Mouse (Mus musculus) midbrain, embryonic 10.5 days (tissue): ENCODE data around the gene Tead1. TPM values are rescaled to one million over a fixed set of nuclear protein-coding genes. Genes with fewer than 3 reads are reported as not detected.

Experiments
- DNase-seq: peaks from one replicate; pipeline ENCODE4 v3.0.0-alpha.2; 2017; ENCODE audit warnings: low spot score
- H3K27ac ChIP-seq: fragments of 300-500 bp; sonication (generic); replicated peaks from 2 replicates; pipeline ENCODE4 v1.5.1; 2016; ENCODE audit warnings: mild to moderate bottlenecking
- H3K27me3 ChIP-seq: fragments of 300-500 bp; sonication (generic); 2 replicates; pipeline ENCODE4 v1.6.1; 2016; ENCODE audit warnings: low read depth, mild to moderate bottlenecking; ENCODE audit not compliant: poor library complexity, severe bottlenecking
- H3K36me3 ChIP-seq: fragments of 300-500 bp; sonication (generic); 2 replicates; pipeline ENCODE4 v1.6.1; 2016; ENCODE audit warnings: mild to moderate bottlenecking, moderate library complexity
- H3K4me1 ChIP-seq: fragments of 300-500 bp; sonication (generic); 2 replicates; pipeline ENCODE4 v1.6.1; 2016
- H3K4me3 ChIP-seq: fragments of 300-500 bp; sonication (generic); 2 replicates; pipeline ENCODE4 v1.5.1; 2016; ENCODE audit warnings: mild to moderate bottlenecking, moderate library complexity
- H3K9me3 ChIP-seq: fragments of 300-500 bp; sonication (generic); replicated peaks from 2 replicates; pipeline ENCODE4 v1.6.1; 2016; ENCODE audit warnings: mild to moderate bottlenecking
- WGBS: fragments of 180-500 bp; shearing (Covaris S2); methylation state at CpG from one replicate; pipeline ENCODE4 v1.1.7; 2016; 5-methylcytosine and 5-hydroxymethylcytosine counted together
- polyA plus RNA-seq: library from polyadenylated mRNA; unstranded; fragments of >200 nt; fragmentation: Nextera tagmentation; extraction: Ambion mirVana; gene quantifications from 2 replicates; pipeline ENCODE4 v1.2.1, GENCODE M21; 2016

Tead1 gene
- polyA plus RNA-seq, result 17.1 and 17.6 TPM in 2 replicates

DNA sequence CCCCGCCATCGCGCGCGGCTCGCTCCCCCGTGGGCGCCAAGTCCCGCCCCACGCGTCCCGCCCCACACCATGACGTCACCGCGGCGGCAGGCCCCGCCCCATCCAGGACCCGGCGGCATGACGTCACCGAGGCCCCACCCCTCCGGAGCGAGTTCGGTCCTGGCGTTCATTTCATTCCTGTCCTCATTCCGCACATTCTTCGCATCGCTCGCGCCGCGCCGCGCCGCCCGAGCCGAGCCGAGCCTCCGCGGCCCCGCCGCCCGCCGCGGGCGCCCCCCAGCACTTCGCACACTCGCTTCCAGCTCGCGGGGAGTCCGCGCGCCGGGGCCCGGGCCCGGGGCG, at the start of gene Tead1:
Gene Tead1, plus strand, starts transcription at position 148 of the 342 bp plus-strand sequence.
- DNase-seq, result peak; percentile 95
- H3K27ac ChIP-seq, result peak within 1 kb of the TSS; percentile 98
- 9% methylated on average over 57 of the region's 57 CpGs for WGBS
- no peaks in the 10 kb centered on the region for H3K9me3 ChIP-seq
- H3K4me3 ChIP-seq, result peak within 1 kb of the TSS; percentile 94
- H3K4me1 ChIP-seq, result peaks cover 53% of the 10 kb centered on the region
- peaks cover 19% of the 10 kb centered on the region for H3K27me3 ChIP-seq
- H3K36me3 ChIP-seq, result no peaks in the 10 kb centered on the region

DNA sequence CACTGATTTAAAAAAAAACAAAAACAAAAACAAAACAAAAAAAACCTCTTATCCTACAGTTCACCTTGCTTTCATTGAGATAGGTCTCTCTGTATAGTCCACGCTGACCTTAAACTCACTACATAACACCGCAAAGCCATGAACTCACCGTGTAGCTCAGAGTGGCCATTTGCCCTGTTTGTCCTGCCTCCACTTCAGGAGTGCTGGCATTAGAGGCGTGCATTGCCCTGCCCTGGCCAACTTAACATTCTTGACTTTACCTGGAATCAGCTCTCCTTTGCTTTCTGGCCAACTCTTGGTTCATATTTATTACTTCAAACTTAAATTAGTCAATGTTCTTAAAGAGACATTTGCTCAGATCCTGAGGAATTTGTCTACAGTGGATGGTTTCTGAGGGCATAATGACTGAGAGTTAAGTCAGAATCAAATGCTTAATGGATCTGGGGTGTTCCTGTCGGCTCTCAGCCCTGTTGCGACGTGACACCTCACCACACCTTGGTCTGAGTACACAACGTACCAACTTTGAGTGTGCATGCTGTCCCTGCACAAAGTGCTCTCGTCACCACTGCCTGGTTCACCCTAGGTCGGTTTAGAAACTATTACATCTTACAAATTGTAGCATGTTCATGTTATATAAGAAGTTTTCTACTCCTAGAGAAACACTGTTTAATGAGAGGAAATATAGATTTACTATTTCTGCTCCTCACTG, 44.5 kb upstream of the Tead1 start:
- H3K4me3 ChIP-seq, result no peak overlapping the region
- DNase-seq, result no peak
- H3K9me3 ChIP-seq, result peaks cover 6% of the 10 kb centered on the region
- H3K27ac ChIP-seq, result no peak overlapping the region
- H3K27me3 ChIP-seq, result no peaks in the 10 kb centered on the region
- H3K36me3 ChIP-seq, result no peaks in the 10 kb centered on the region
- no peaks in the 10 kb centered on the region for H3K4me1 ChIP-seq
- WGBS, result 94% methylated on average over 10 of the region's 10 CpGs

DNA sequence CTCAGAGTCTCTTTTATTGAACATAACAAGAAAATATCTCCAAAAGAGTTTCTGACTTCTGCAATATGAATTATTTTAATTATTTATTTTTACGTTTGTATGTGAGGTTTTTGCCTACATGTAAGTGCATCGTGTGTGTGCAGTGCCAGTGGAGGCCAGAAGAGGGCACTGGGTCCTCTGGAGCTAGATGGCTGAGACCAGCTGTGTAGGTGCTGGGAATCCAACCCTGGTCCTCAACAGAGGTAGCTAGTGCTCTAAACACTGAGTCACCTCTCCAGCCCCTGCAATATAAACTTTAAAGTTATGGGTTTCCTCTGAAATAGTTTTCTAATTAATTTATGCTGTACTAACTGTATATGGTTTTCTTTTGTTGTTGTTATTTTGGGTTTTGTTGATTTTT, 43.2 kb upstream of the Tead1 start:
- H3K4me1 ChIP-seq, result no peaks in the 10 kb centered on the region
- no peaks in the 10 kb centered on the region for H3K27me3 ChIP-seq
- 98% methylated on average over 2 of the region's 2 CpGs for WGBS
- peaks cover 6% of the 10 kb centered on the region for H3K9me3 ChIP-seq
- no peak overlapping the region for H3K27ac ChIP-seq
- H3K4me3 ChIP-seq, result no peak overlapping the region
- no peaks in the 10 kb centered on the region for H3K36me3 ChIP-seq
- DNase-seq, result no peak

DNA sequence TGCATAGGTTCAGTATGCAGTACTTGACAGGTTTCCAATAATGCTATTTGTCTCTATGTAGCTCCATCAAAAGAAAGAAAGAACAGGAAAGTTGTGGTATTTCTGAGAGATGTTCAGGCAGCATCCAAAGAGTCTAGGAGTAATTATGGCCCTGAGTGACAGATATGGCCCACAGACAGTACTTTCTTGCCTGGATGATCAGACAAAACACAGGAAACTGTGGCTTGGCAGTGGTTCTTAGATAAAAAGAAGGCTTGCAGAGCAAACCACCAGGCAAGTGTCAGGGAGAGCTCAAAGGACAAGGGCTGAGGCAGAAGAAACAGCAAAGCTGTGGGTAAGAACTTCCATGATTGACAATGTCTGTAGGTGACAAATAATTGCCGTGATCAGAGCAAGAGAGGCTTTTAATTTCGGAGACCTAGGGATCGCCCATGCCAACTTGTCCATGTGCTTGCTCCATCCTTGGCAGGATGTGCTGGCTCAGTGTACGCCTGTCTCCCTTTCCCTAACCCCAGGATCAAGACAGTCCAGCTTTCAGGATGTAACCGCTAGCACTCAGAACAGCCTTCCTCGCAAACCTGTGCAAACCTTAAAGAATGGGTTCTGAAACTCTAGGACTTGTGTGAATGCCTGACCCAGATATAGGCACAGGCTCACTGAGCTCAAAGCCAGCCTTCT, 35.1 kb upstream of the Tead1 start:
- Histone ChIP-seq H3K27me3 (no peaks in the 10 kb centered on the region), H3K9me3 (no peaks in the 10 kb centered on the region), H3K4me3 (no peak overlapping the region), H3K27ac (no peak overlapping the region), H3K4me1 (peaks cover 12% of the 10 kb centered on the region), H3K36me3 (no peaks in the 10 kb centered on the region)
- 94% methylated on average over 6 of the region's 6 CpGs for WGBS
- DNase-seq, result no peak

DNA sequence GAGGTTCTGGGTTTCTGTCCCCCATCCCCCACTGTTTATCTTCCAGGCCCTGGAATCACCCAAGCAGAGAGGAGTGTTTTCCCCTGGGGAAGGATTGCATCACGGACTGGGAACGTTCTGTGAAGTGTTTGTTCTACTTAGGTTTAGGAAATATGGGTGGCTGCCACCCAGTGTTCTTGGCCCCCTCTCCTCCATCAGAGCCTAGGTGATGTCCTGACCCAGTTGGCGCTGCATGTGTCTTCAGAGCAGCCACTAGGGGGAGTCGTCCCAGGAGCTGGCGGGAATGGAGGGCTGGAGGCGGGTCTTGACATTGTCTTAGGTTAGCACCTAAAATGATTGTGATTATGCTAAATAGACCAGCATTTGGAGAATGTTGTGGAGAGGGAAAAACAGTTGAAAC, 34.4 kb upstream of the Tead1 start:
- no peak for DNase-seq
- H3K4me1 ChIP-seq, result peaks cover 12% of the 10 kb centered on the region
- H3K4me3 ChIP-seq, result no peak overlapping the region
- H3K36me3 ChIP-seq, result no peaks in the 10 kb centered on the region
- WGBS, result 86% methylated on average over 6 of the region's 6 CpGs
- H3K9me3 ChIP-seq, result no peaks in the 10 kb centered on the region
- no peaks in the 10 kb centered on the region for H3K27me3 ChIP-seq
- no peak overlapping the region for H3K27ac ChIP-seq

DNA sequence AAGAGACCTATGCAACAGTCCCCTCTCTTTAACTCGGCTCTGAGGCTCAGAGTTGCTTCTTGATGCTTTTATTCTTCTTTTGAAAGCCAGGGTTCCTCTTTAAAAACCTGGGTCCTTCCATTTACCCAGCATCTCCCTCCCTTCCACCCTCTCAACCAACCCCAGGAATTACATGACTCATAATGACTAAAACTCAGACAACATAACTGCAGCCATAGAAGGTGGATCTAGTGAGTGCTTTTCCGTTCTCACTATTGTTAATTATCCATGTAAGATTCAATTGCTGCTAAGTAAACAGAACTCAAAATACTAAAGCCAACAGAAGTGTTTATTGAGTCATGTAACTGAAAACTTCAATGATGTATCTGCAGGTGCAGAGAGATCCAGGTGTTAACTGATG, 33.4 kb upstream of the Tead1 start:
- Histone ChIP-seq H3K27me3 (no peaks in the 10 kb centered on the region), H3K4me1 (peaks cover 12% of the 10 kb centered on the region), H3K36me3 (no peaks in the 10 kb centered on the region), H3K9me3 (no peaks in the 10 kb centered on the region), H3K4me3 (no peak overlapping the region), H3K27ac (no peak overlapping the region)
- no peak for DNase-seq
- WGBS, result 85% methylated on average over 2 of the region's 2 CpGs

DNA sequence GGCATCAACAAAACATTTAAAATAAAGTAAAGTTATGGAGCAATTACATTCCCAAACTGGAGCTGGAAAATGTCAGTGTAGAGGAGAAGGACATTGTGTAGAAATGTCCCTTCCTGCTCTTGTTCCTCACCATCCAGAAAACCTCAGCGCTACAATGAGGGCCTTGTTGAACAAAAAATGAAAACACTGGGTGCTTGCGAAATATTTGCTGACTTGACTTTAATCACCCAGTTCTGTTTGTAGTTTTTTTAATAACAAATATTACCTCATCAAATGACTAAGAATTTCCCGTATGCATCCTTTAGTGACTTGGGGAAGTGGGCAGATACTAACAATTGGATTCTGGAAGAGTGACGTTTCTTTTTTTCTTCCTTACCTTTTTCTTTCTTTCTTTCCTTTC, 31.7 kb upstream of the Tead1 start:
- DNase-seq, result no peak
- no peaks in the 10 kb centered on the region for H3K36me3 ChIP-seq
- H3K4me1 ChIP-seq, result no peaks in the 10 kb centered on the region; the same call in 1 of the 2 replicates
- 98% methylated on average over 4 of the region's 4 CpGs for WGBS
- H3K4me3 ChIP-seq, result no peak overlapping the region
- H3K9me3 ChIP-seq, result no peaks in the 10 kb centered on the region
- H3K27ac ChIP-seq, result no peak overlapping the region
- no peaks in the 10 kb centered on the region for H3K27me3 ChIP-seq

DNA sequence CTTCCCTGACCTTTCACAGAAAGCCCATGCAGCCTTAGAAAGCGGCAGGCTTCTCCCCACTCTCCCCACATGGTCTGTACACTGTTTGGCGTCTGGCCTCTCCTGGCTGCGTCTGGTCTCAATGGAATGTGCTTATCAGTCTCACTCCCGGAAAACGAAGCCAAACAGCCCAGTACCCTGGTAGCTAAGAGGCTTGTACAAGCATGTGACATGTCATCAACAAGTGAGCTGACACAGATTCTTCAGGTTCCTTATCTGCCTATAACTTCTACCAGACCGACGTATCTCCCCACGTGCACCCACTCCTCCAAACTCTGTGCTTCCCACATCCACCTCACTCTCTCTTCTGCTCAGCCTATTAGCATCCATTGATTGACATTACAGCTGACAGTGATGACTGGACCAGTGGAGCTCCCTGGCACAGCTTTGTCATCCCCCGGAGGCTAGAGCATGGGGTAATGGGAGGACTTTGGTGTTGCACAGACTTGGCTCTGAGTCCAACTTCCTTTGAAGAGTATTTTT, 22.9 kb upstream of the Tead1 start:
- 65% methylated on average over 9 of the region's 9 CpGs for WGBS
- no peaks in the 10 kb centered on the region for H3K36me3 ChIP-seq
- H3K4me1 ChIP-seq, result peaks cover 15% of the 10 kb centered on the region
- H3K4me3 ChIP-seq, result no peak overlapping the region
- DNase-seq, result no peak
- no peaks in the 10 kb centered on the region for H3K9me3 ChIP-seq
- no peaks in the 10 kb centered on the region for H3K27me3 ChIP-seq
- H3K27ac ChIP-seq, result no peak overlapping the region

DNA sequence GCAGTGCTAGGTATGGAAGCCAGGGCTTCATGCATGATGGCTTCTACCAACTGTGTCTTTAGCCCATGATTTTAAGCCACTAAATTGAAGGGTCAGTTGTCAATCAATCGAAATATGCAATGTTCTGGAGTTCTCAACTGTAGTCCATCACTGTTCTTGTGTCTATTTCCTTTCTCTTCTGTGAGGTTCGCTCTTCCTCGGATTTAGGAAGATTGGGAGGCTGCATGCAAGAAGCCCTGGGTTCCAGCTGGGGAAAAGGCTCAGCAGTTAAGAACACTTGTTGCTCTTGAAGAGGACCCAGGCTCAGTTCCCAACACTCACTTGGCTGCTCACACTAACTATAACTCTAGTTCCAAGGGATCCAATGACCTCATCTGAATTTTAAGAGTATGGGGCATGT, 20.2 kb upstream of the Tead1 start:
- Histone ChIP-seq H3K9me3 (no peaks in the 10 kb centered on the region), H3K27me3 (no peaks in the 10 kb centered on the region), H3K4me1 (peaks cover 32% of the 10 kb centered on the region), H3K36me3 (no peaks in the 10 kb centered on the region), H3K27ac (no peak overlapping the region), H3K4me3 (no peak overlapping the region)
- no peak for DNase-seq
- 85% methylated on average over 3 of the region's 3 CpGs for WGBS

DNA sequence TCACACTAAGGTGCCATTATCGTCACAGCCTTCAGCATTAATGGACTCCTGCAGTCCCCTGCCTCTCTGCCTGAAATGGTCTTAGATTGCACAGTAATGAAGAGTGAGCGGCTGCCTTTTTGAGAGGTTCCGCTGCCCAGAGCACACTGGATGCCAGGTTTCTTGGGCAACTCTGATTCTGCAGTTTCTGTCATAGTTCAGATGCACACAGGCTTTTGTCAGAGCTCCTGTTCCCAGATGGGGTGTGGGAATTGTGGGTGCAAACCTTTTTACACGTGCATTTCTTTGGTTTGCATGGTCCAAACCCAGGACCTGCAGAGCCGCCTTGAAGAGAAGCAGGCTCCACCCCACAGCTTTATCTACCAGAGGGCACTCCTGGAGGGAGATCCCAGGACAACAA, 19.3 kb upstream of the Tead1 start:
- peaks cover 33% of the 10 kb centered on the region for H3K4me1 ChIP-seq
- 52% methylated on average over 5 of the region's 5 CpGs for WGBS
- no peak for DNase-seq
- no peak overlapping the region for H3K4me3 ChIP-seq
- H3K27me3 ChIP-seq, result no peaks in the 10 kb centered on the region
- H3K9me3 ChIP-seq, result no peaks in the 10 kb centered on the region
- 0 out of 2 replicates have a peak overlapping the region, but pooled peaks have one; percentile 13 for H3K27ac ChIP-seq
- no peaks in the 10 kb centered on the region for H3K36me3 ChIP-seq

DNA sequence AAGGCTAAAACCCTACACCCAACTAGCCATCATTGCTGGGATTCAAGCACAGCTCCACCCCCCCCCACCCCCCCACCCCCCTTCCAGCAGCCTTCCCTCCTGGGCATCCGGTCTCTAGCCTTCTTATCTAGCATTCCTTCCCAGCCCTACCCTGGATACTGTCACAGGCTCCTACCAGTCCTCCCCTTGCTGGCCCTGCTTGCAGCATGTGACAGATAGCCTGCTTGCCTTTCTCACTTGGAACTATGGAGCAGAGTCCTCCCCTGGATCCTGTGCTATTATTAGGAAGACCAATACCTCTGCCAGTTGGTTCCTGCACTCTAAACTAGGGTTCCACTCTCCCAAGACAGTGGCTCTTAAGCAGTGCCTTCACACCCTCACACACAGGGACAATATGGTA, 18.8 kb upstream of the Tead1 start:
- Histone ChIP-seq H3K9me3 (no peaks in the 10 kb centered on the region), H3K27ac (no peak overlapping the region), H3K36me3 (no peaks in the 10 kb centered on the region), H3K4me3 (no peak overlapping the region), H3K27me3 (no peaks in the 10 kb centered on the region), H3K4me1 (peaks cover 33% of the 10 kb centered on the region)
- 32% methylated on average over 1 of the region's 1 CpGs for WGBS
- DNase-seq, result no peak

DNA sequence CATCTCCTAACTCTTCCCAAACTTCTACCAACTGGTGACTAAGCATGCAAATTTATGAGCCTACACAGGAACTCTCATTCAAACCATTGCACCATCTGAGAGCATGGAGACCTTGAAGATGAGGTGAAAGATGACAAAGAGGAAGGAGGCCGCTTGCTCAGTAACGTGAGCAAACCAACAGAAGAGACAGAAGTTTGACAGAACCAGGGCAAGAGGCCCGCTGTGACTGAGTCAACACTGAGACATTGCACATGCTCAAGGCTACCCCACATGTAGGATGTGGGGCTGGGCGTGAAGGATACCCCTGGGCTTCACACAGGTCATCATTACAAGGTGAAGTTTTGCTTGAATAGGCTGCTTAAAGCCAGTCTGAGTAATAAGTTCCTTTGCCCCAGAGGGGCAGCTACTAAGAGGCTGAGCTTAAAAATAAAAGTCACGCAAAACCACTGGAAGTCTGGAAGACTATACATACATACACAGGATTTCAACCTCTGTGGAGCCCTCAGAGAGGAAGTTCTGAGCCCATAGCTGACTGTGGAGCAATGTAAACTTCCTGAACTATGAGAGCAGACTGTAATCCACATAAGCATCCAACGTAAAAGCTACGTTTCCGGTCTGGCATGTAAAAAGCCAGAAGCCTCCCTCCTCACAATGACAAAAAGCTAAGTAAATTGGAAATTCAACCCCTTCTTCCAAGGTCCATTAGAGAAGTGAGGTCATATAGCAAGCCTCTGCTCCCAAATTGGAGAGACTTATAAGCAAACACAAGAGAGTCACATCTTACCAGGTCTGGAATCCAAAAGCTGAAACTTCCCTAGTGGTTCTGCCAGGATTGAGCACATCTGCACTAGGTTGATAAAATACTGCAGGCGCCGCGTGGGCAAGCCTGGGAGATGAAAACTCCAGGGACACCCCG, 16.5 kb upstream of the Tead1 start:
- Histone ChIP-seq H3K27me3 (no peaks in the 10 kb centered on the region), H3K36me3 (no peaks in the 10 kb centered on the region), H3K4me1 (peaks cover 28% of the 10 kb centered on the region), H3K9me3 (no peaks in the 10 kb centered on the region), H3K27ac (peak overlapping the region; percentile 61), H3K4me3 (no peak overlapping the region)
- no peak for DNase-seq
- 71% methylated on average over 12 of the region's 12 CpGs for WGBS
